Mouse (Mus musculus): ENCODE results near the gene Ftl1. TPM values are rescaled to one million over a fixed set of nuclear protein-coding genes. Genes with fewer than 3 reads are reported as not detected.
"Not testable (repeated sequence)": the region's sequence is repeated elsewhere in the genome, so short reads cannot be mapped to it uniquely, and the experiment has no call there.

Ftl1 gene
- polyA plus RNA-seq (2011; ENCODE audit: insufficient read length, low read depth, missing spikeins), result 3,506 and 4,699 TPM in 2 replicates

- not testable (repeated sequence) for H3K4me1 ChIP-seq (ENCODE audit: control insufficient read depth, insufficient read depth, low read length)
- Histone ChIP-seq H3K4me3 (ENCODE audit: insufficient read depth, low read length) (peak within 1 kb of the TSS; percentile 67), H3K27ac (ENCODE audit: insufficient read depth, low read length) (peak within 1 kb of the TSS; percentile 96)
- peak; percentile 86 for TF ChIP-seq POLR2A (IDR thresholded peaks at IDR 0.05; ENCODE audit: low read depth, low read length)
Observed at GRCm38 (mm10) chr7:45459564-45460140, at the start of gene Ftl1. TSS of gene Ftl1 (minus strand) at chr7:45459884.

DNA sequence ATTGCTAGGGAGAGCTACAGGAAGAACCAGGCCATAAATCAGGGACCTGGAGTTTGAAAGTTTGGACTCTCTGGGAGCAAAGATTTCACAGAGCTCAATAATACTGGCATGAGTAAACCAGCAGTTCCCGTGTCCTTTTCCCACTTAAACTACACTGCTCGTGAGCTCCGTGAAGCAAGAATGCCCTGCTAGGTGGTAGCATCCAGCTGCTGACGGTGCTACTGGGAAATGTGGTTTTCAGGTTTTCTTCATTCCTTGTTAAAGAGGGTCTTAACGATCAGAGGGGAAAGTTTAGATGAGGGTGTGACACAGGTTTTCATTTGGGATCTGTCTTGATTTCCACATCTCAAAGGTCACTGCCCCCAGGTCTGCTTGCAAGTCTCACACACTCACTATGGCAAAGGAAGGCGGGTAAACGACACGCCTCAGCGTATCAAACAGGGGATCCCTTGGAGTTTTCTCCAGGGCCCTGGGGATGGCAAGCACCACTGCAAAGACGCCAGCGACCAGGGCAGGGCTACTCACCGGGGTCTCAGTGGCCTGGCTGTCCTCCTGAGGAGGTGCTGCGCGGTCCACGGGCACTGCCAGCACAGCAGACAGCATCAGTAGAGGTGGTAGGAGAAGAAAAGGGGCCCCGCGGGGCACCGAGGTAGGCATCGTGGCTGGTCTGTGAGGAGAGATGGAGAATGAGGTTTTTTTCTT, 49.6 kb upstream of the Ftl1 start:
- no peak overlapping the region for H3K27ac ChIP-seq (ENCODE audit: insufficient read depth, low read length)
- no peak for TF ChIP-seq CTCF (IDR thresholded peaks at IDR 0.05; ENCODE audit: borderline replicate concordance, insufficient read depth, low read length)
- no peak for TF ChIP-seq POLR2A (IDR thresholded peaks at IDR 0.05; ENCODE audit: low read depth, low read length)
- peaks cover 4% of the 10 kb centered on the region for H3K4me1 ChIP-seq (ENCODE audit: control insufficient read depth, insufficient read depth, low read length)
- H3K4me3 ChIP-seq (ENCODE audit: insufficient read depth, low read length), result peak overlapping the region; percentile 77

- Histone ChIP-seq H3K27ac (ENCODE audit: insufficient read depth, low read length) (no peak overlapping the region), H3K4me1 (ENCODE audit: control insufficient read depth, insufficient read depth, low read length) (peaks cover 4% of the 10 kb centered on the region), H3K4me3 (ENCODE audit: insufficient read depth, low read length) (no peak overlapping the region)
- TF ChIP-seq CTCF (IDR thresholded peaks at IDR 0.05; ENCODE audit: borderline replicate concordance, insufficient read depth, low read length) (no peak), POLR2A (IDR thresholded peaks at IDR 0.05; ENCODE audit: low read depth, low read length) (no peak)
Observed at GRCm38 (mm10) chr7:45508561-45508960, 48.9 kb upstream of the Ftl1 start.

GRCm38 (mm10) chr7:45507583-45507982, 47.9 kb upstream of the Ftl1 start:
- Histone ChIP-seq H3K4me3 (ENCODE audit: insufficient read depth, low read length) (no peak overlapping the region), H3K27ac (ENCODE audit: insufficient read depth, low read length) (no peak overlapping the region), H3K4me1 (ENCODE audit: control insufficient read depth, insufficient read depth, low read length) (peaks cover 4% of the 10 kb centered on the region)
- TF ChIP-seq POLR2A (IDR thresholded peaks at IDR 0.05; ENCODE audit: low read depth, low read length) (no peak), CTCF (IDR thresholded peaks at IDR 0.05; ENCODE audit: borderline replicate concordance, insufficient read depth, low read length) (no peak)

DNA sequence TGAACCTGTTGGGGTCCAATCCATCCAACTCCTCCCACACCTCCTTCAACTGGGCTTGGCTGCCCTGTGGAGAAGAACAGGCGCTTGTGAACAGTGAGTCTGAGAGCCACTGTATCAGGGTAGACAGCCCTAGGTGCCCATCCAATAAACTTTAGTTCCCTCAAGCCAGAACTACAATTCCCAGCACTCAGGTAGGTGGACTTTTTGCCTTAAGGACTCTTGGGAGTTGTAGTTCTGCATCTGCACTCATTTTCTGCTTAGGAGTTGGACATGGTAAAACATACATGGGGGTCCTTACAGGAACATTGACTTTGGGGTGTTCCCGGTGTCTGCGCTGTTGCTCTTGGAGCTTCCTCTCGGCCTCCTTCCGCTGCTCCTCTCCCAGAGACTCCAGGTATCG, 38.7 kb upstream of the Ftl1 start:
- H3K4me1 ChIP-seq (ENCODE audit: control insufficient read depth, insufficient read depth, low read length), result no peaks in the 10 kb centered on the region
- no peak overlapping the region for H3K4me3 ChIP-seq (ENCODE audit: insufficient read depth, low read length)

GRCm38 (mm10) chr7:45494548-45494947, 34.9 kb upstream of the Ftl1 start:
- H3K4me1 ChIP-seq (ENCODE audit: control insufficient read depth, insufficient read depth, low read length), result peaks cover 5% of the 10 kb centered on the region; the same call in 1 of the 2 replicates
- H3K4me3 ChIP-seq (ENCODE audit: insufficient read depth, low read length), result no peak overlapping the region
- TF ChIP-seq CTCF (IDR thresholded peaks at IDR 0.05; ENCODE audit: borderline replicate concordance, insufficient read depth, low read length) (no peak), POLR2A (IDR thresholded peaks at IDR 0.05; ENCODE audit: low read depth, low read length) (no peak)
- no peak overlapping the region for H3K27ac ChIP-seq (ENCODE audit: insufficient read depth, low read length)

More for the DNA sequence above, 38.7 kb upstream of the Ftl1 start:
- H3K27ac ChIP-seq (ENCODE audit: insufficient read depth, low read length), result no peak overlapping the region
- TF ChIP-seq CTCF (IDR thresholded peaks at IDR 0.05; ENCODE audit: borderline replicate concordance, insufficient read depth, low read length) (no peak), POLR2A (IDR thresholded peaks at IDR 0.05; ENCODE audit: low read depth, low read length) (no peak)

DNA sequence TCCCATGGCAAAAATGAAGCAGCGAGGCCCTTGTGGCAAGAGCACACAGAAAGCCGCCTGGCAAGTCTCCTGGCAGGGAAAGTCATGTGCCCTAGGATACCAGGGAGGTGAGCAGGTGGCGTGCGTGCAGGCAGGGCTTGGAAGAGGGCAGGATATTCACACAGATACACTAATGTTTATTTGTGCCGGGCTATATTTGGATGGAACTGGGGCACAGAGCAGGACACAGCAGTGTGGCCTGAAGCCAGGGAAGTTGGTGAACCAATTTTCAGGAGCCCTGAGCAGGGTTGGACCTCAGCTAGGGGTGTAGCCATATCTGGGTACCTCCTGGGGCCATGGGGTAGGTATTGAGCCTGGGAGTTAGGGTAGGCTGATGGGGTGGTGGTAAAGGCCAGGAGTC, 33.3 kb upstream of the Ftl1 start:
- H3K27ac ChIP-seq (ENCODE audit: insufficient read depth, low read length), result no peak overlapping the region
- no peak overlapping the region for H3K4me3 ChIP-seq (ENCODE audit: insufficient read depth, low read length)
- TF ChIP-seq CTCF (IDR thresholded peaks at IDR 0.05; ENCODE audit: borderline replicate concordance, insufficient read depth, low read length) (no peak), POLR2A (IDR thresholded peaks at IDR 0.05; ENCODE audit: low read depth, low read length) (no peak)
- peaks cover 5% of the 10 kb centered on the region; the same call in 1 of the 2 replicates for H3K4me1 ChIP-seq (ENCODE audit: control insufficient read depth, insufficient read depth, low read length)

GRCm38 (mm10) chr7:45492225-45492844, 32.7 kb upstream of the Ftl1 start:
- TF ChIP-seq CTCF (IDR thresholded peaks at IDR 0.05; ENCODE audit: borderline replicate concordance, insufficient read depth, low read length), result no peak
- no peak for TF ChIP-seq POLR2A (IDR thresholded peaks at IDR 0.05; ENCODE audit: low read depth, low read length)
- H3K4me1 ChIP-seq (ENCODE audit: control insufficient read depth, insufficient read depth, low read length), result peaks cover 5% of the 10 kb centered on the region; the same call in 1 of the 2 replicates
- no peak overlapping the region for H3K27ac ChIP-seq (ENCODE audit: insufficient read depth, low read length)
- no peak overlapping the region for H3K4me3 ChIP-seq (ENCODE audit: insufficient read depth, low read length)

GRCm38 (mm10) chr7:45491264-45491663, 31.6 kb upstream of the Ftl1 start:
- Histone ChIP-seq H3K4me1 (ENCODE audit: control insufficient read depth, insufficient read depth, low read length) (peaks cover 5% of the 10 kb centered on the region; the same call in 1 of the 2 replicates), H3K27ac (ENCODE audit: insufficient read depth, low read length) (0 out of 2 replicates have a peak overlapping the region, but pooled peaks have one; percentile 10), H3K4me3 (ENCODE audit: insufficient read depth, low read length) (no peak overlapping the region)
- TF ChIP-seq CTCF (IDR thresholded peaks at IDR 0.05; ENCODE audit: borderline replicate concordance, insufficient read depth, low read length), result no peak
- no peak for TF ChIP-seq POLR2A (IDR thresholded peaks at IDR 0.05; ENCODE audit: low read depth, low read length)

GRCm38 (mm10) chr7:45490822-45491221, 31.1 kb upstream of the Ftl1 start:
- no peak for TF ChIP-seq POLR2A (IDR thresholded peaks at IDR 0.05; ENCODE audit: low read depth, low read length)
- no peak for TF ChIP-seq CTCF (IDR thresholded peaks at IDR 0.05; ENCODE audit: borderline replicate concordance, insufficient read depth, low read length)
- no peak overlapping the region for H3K4me3 ChIP-seq (ENCODE audit: insufficient read depth, low read length)
- H3K4me1 ChIP-seq (ENCODE audit: control insufficient read depth, insufficient read depth, low read length), result peaks cover 5% of the 10 kb centered on the region; the same call in 1 of the 2 replicates
- 0 out of 2 replicates have a peak overlapping the region, but pooled peaks have one; percentile 10 for H3K27ac ChIP-seq (ENCODE audit: insufficient read depth, low read length)
